Mouse (Mus musculus) brain, embryonic 14.5 days (tissue): ENCODE results near the gene Gar1. TPM values are rescaled to one million over a fixed set of nuclear protein-coding genes. Genes with fewer than 3 reads are reported as not detected.

Experiments
- DNase-seq: peaks from one replicate; pipeline ENCODE4 v3.0.0-alpha.2; 2011; ENCODE audit warnings: low read depth
- CTCF ChIP-seq: fragments of 200-500 bp; IDR thresholded peaks from 2 replicates; pipeline ENCODE4 v1.5.1; 2012; ENCODE audit warnings: inconsistent platforms, mild to moderate bottlenecking, moderate library complexity, borderline replicate concordance; ENCODE audit not compliant: insufficient read depth, insufficient read length; ENCODE audit errors: extremely low read depth
- POLR2A ChIP-seq: fragments of 200-500 bp; IDR thresholded peaks from 2 replicates; pipeline ENCODE4 v1.6.1; 2012; ENCODE audit warnings: mild to moderate bottlenecking, inconsistent platforms, borderline replicate concordance; ENCODE audit not compliant: poor library complexity, insufficient read depth, insufficient read length, severe bottlenecking; ENCODE audit errors: extremely low read depth
- polyA plus RNA-seq: library from polyadenylated mRNA; depleted of rRNA; stranded (reverse); fragments of >200 nt; gene quantifications from 2 replicates; pipeline ENCODE4 v1.2.3, GENCODE M21; 2012; rRNA removed

Gar1 gene
- polyA plus RNA-seq, 1 experiment = 57.6 TPM

DNA sequence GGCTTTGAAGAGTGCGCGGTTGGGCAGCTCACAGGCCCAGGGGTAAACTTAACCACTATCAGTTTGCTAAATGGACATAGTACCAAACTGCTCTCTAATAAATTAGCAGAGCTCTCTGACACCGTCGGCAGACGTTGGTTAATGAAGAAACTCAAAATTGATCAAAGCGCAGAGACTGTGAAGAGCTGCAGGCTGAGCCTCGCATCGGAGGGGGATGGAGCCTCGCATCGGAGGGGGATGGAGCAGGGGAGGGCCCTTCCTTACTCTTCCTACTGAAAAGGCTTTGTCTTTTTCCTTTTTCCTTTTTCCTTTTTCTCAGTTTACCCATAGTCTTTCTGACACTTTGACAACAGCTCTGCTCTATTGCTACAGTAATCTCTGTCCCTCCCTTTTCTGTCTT, 49.8 kb downstream of the Gar1 start:
- DNase-seq = peak; percentile 24
- no peak for TF ChIP-seq POLR2A
- TF ChIP-seq CTCF = no peak

Other genes starting within 250 kb of the Gar1 start
- gene Egf, start 76.1 kb downstream of the Gar1 start, polyA plus RNA-seq = 4.8 and 4.9 TPM in 2 replicates
- gene Lrit3, start 27.4 kb downstream of the Gar1 start, polyA plus RNA-seq = 0.15 and 0.23 TPM in 2 replicates
- gene Rrh, start 8.8 kb downstream of the Gar1 start, polyA plus RNA-seq = 0.59 and 1.2 TPM in 2 replicates
- 0.04 and 0.21 TPM in 2 replicates for gene Cfi, start 4.5 kb upstream of the Gar1 start, polyA plus RNA-seq
- 23.5 and 23.9 TPM in 2 replicates for gene Pla2g12a, start 47.2 kb upstream of the Gar1 start, polyA plus RNA-seq
- gene Casp6, start 70.0 kb upstream of the Gar1 start, polyA plus RNA-seq = 26.4 and 38.0 TPM in 2 replicates
- 3.0 and 3.8 TPM in 2 replicates for gene Mcub, start 138.8 kb upstream of the Gar1 start, polyA plus RNA-seq
- gene Sec24b, start 230.2 kb upstream of the Gar1 start, polyA plus RNA-seq = 60.9 and 82.0 TPM in 2 replicates